Mouse (Mus musculus): Measurements from ENCODE around the gene Scamp3. TPM values are rescaled to one million over a fixed set of nuclear protein-coding genes. Genes with fewer than 3 reads are reported as not detected.

Scamp3 gene
- total RNA-seq, 2 experiments from 2014 or later: 67.1 to 70.2 TPM

Small RNA genes lying within 50 kb of the gene (microRNA-seq; reads per million reads assigned to microRNA genes)
- gene Mir92b: 5,407 to 6,896 reads per million in 2 experiments

Other genes starting within 250 kb of the Scamp3 start
- 10 to 100 TPM; 79.1 to 83.5 TPM for gene Ash1l, start 226.9 kb upstream of the Scamp3 start, total RNA-seq (2021)
- 100 to 1,000 TPM; 103 to 104 TPM for gene Dap3, start 226.3 kb upstream of the Scamp3 start, total RNA-seq (2021)
- 100 to 1,000 TPM; 189 to 195 TPM for gene Rusc1, start 84.2 kb upstream of the Scamp3 start, total RNA-seq (2021)
- gene Gm43738, start 76.4 kb upstream of the Scamp3 start, total RNA-seq (2021): not detected
- gene Fdps, start 75.5 kb upstream of the Scamp3 start, total RNA-seq (2021): 10 to 100 TPM; 81.0 to 88.8 TPM
- gene Pklr, start 41.3 kb upstream of the Scamp3 start, total RNA-seq (2021): not detected
- gene Hcn3, start 17.3 kb upstream of the Scamp3 start, total RNA-seq (2021): 10 to 100 TPM; 16.0 to 18.7 TPM
- 10 to 100 TPM; 39.0 to 46.6 TPM for gene Clk2, start 12.7 kb upstream of the Scamp3 start, total RNA-seq (2021)
- 10 to 100 TPM; 61.6 to 64.9 TPM for gene Fam189b, start 5.7 kb downstream of the Scamp3 start, total RNA-seq (2021)
- 10 to 100 TPM; 66.5 to 67.7 TPM for gene Gba, start 25.5 kb downstream of the Scamp3 start, total RNA-seq (2021)
- gene Thbs3, start 37.7 kb downstream of the Scamp3 start, total RNA-seq (2021): 10 to 100 TPM; 23.6 to 26.5 TPM
- 10 to 100 TPM; 89.5 to 94.5 TPM for gene Mtx1, start 49.6 kb downstream of the Scamp3 start, total RNA-seq (2021)
- 1 to 10 TPM in 1 of 2 experiments, under 1 TPM in 1; 0.80 to 1.2 TPM for gene Muc1, start 51.6 kb downstream of the Scamp3 start, total RNA-seq (2021)
- 10 to 100 TPM; 69.2 to 69.4 TPM for gene Krtcap2, start 68.5 kb downstream of the Scamp3 start, total RNA-seq (2021)
- gene Trim46, start 68.8 kb downstream of the Scamp3 start, total RNA-seq (2021): 10 to 100 TPM; 89.8 to 94.3 TPM
- gene Dpm3, start 81.9 kb downstream of the Scamp3 start, total RNA-seq (2021): 10 to 100 TPM; 47.8 to 48.1 TPM
- gene Slc50a1, start 93.1 kb downstream of the Scamp3 start, total RNA-seq (2021): 10 to 100 TPM; 32.1 to 37.4 TPM
- 1 to 10 TPM; 4.1 to 5.2 TPM for gene Efna1, start 103.7 kb downstream of the Scamp3 start, total RNA-seq (2021)
- 10 to 100 TPM; 51.3 to 56.8 TPM for gene Efna3, start 145.5 kb downstream of the Scamp3 start, total RNA-seq (2021)
- under 1 TPM; 0.27 to 0.37 TPM for gene Efna4, start 160.6 kb downstream of the Scamp3 start, total RNA-seq (2021)
- 100 to 1,000 TPM; 101 to 105 TPM for gene Adam15, start 172.5 kb downstream of the Scamp3 start, total RNA-seq (2021)
- under 1 TPM in 1 of 2 experiments, not detected in 1; 0.32 TPM for gene Dcst2, start 184.5 kb downstream of the Scamp3 start, total RNA-seq (2021)
- gene Dcst1, start 187.8 kb downstream of the Scamp3 start, total RNA-seq (2021): not detected
- 10 to 100 TPM; 11.9 to 14.8 TPM for gene Zbtb7b, start 217.3 kb downstream of the Scamp3 start, total RNA-seq (2021)
- 1 to 10 TPM in 1 of 2 experiments, not detected in 1; 3.0 TPM for gene Lenep, start 225.3 kb downstream of the Scamp3 start, total RNA-seq (2021)
- gene Flad1, start 234.4 kb downstream of the Scamp3 start, total RNA-seq (2021): 10 to 100 TPM; 32.6 to 32.9 TPM
- 1 to 10 TPM; 1.9 to 3.1 TPM for gene Cks1b, start 240.9 kb downstream of the Scamp3 start, total RNA-seq (2021)
- 10 to 100 TPM; 10.7 to 14.6 TPM for gene Shc1, start 241.0 kb downstream of the Scamp3 start, total RNA-seq (2021)

Measured in left cerebral cortex, postnatal 25 days (tissue).